Mouse (Mus musculus): ENCODE data around the gene Cand1. TPM values are rescaled to one million over a fixed set of nuclear protein-coding genes. Genes with fewer than 3 reads are reported as not detected.

Gene Cand1
- polyA plus RNA-seq, 1 experiment = 27.1 TPM

DNA sequence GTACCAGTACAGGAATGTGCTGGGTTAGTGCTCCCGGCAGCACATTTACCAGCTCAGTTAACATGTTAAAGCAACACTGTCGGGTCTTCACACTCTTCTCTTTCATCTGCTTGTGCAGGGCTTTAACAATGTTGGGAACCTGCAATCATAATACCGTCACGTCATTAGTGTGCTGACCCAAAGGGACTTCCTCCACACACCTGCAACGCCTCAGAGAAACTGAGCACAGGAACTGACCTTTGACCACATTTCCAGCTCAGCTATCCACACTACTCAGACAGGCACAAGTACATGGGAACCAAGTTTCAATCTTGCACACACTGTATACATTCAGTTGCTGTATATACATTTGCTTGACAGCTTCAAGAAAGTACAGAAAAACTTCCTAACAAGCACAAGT is 27.4 kb downstream of the Cand1 start:
- Histone ChIP-seq H3K4me3 (ENCODE audit: insufficient read depth, low read depth, low read length) (no peak overlapping the region), H3K36me3 (ENCODE audit: control insufficient read depth, insufficient read depth, low read length) (peaks cover 18% of the 10 kb centered on the region), H3K27ac (ENCODE audit: insufficient read depth, low read depth, low read length) (no peak overlapping the region), H3K27me3 (replicated peaks; ENCODE audit: control insufficient read depth, insufficient read depth, low read length) (no peaks in the 10 kb centered on the region), H3K4me1 (ENCODE audit: control insufficient read depth, insufficient read depth, low read length) (no peaks in the 10 kb centered on the region; the same call in 1 of the 2 replicates)
- WGBS = 42% methylated on average over 5 of the region's 5 CpGs
- DNase-seq = peak; percentile 44
- TF ChIP-seq POLR2A (IDR thresholded peaks at IDR 0.05; ENCODE audit: low read depth, low read length) (no peak), CTCF (conservative IDR thresholded peaks at IDR 0.05; ENCODE audit: insufficient read depth, insufficient read length, low read depth, low read length) (no peak)

DNA sequence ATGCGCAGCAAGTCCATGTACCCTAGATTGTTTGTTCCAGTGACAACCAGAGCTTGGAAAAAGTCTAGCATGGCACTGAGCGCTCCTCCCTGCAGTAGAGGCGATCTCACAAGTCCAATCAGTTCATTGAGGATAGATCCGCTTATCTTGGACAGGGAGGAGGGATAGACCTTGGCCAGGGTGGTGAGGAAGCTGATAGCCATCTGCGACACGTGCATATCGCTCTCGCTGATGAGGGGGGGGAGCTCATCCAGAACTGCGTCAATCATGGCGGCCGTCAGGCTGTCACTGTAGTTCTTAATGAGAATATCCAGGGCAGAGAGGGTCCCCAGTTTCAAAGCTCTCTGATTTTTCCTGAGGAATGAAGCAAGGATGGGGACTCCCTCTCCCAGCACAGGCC is 28.6 kb downstream of the Cand1 start:
- no peaks in the 10 kb centered on the region; the same call in 1 of the 2 replicates for H3K4me1 ChIP-seq (ENCODE audit: control insufficient read depth, insufficient read depth, low read length)
- WGBS = 87% methylated on average over 11 of the region's 11 CpGs
- no peak overlapping the region for H3K27ac ChIP-seq (ENCODE audit: insufficient read depth, low read depth, low read length)
- no peak for TF ChIP-seq POLR2A (IDR thresholded peaks at IDR 0.05; ENCODE audit: low read depth, low read length)
- TF ChIP-seq CTCF (conservative IDR thresholded peaks at IDR 0.05; ENCODE audit: insufficient read depth, insufficient read length, low read depth, low read length) = no peak
- H3K4me3 ChIP-seq (ENCODE audit: insufficient read depth, low read depth, low read length) = no peak overlapping the region
- no peaks in the 10 kb centered on the region for H3K27me3 ChIP-seq (replicated peaks; ENCODE audit: control insufficient read depth, insufficient read depth, low read length)
- peaks cover 17% of the 10 kb centered on the region for H3K36me3 ChIP-seq (ENCODE audit: control insufficient read depth, insufficient read depth, low read length)
- DNase-seq = no peak

DNA sequence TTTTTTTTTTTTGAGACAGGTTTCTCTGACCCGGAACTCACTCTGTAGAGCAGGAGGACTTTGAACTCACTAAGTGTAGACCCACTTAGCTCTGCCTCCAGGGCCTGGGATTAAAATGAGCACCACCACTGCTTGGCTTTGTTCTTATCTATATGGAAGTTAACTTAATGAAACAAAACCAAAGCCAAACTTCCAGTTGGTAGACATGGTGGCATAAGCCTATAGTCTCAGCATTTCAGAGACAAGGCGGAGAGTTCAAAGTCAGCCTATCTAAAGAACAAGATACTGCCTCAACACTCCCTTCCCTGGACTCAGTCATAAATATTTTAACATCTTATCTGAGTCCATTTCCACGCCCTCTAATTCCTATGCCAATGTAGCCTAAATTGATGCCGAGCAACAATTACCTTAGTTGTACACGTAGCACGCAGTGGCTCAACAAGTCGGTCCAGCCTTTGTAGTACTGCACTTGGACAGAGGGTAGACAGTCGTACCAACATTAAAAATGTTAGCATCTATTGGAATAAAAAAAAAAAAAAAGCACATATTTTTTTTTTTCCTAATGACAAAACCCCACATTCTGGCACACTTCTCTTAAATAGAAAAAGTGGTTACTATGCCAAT is 33.4 kb downstream of the Cand1 start:
- Histone ChIP-seq H3K36me3 (ENCODE audit: control insufficient read depth, insufficient read depth, low read length) (peaks cover 18% of the 10 kb centered on the region), H3K27ac (ENCODE audit: insufficient read depth, low read depth, low read length) (no peak overlapping the region), H3K4me3 (ENCODE audit: insufficient read depth, low read depth, low read length) (no peak overlapping the region), H3K27me3 (replicated peaks; ENCODE audit: control insufficient read depth, insufficient read depth, low read length) (no peaks in the 10 kb centered on the region), H3K4me1 (ENCODE audit: control insufficient read depth, insufficient read depth, low read length) (0 out of 2 replicates have a peak, but pooled peaks cover 5% of the 10 kb centered on the region)
- TF ChIP-seq CTCF (conservative IDR thresholded peaks at IDR 0.05; ENCODE audit: insufficient read depth, insufficient read length, low read depth, low read length) (no peak), POLR2A (IDR thresholded peaks at IDR 0.05; ENCODE audit: low read depth, low read length) (no peak)
- 89% methylated on average over 8 of the region's 8 CpGs for WGBS
- peak; percentile 26 for DNase-seq

DNA sequence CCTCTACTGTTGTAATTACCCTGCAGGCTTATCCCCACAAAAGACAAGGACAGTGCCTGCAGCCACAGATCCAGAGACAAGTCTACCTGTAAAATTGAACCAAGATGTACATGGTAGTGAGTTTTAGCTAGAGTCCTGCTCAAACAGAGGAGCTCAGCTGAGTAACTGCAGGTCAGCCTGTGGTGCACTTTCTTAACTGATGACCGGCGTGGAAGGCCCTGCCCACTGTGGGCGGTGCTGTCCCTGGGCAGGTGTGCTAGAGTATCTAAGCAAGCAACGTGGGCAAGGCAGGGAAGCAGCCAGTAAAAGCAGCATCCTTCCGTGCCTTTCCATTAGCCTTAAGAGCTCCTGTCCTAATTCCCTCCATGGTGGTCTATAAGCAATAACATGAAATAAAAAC is 34.6 kb downstream of the Cand1 start:
- TF ChIP-seq POLR2A (IDR thresholded peaks at IDR 0.05; ENCODE audit: low read depth, low read length) (no peak), CTCF (conservative IDR thresholded peaks at IDR 0.05; ENCODE audit: insufficient read depth, insufficient read length, low read depth, low read length) (no peak)
- peak; percentile 46 for DNase-seq
- Histone ChIP-seq H3K27me3 (replicated peaks; ENCODE audit: control insufficient read depth, insufficient read depth, low read length) (no peaks in the 10 kb centered on the region), H3K27ac (ENCODE audit: insufficient read depth, low read depth, low read length) (no peak overlapping the region), H3K4me1 (ENCODE audit: control insufficient read depth, insufficient read depth, low read length) (0 out of 2 replicates have a peak, but pooled peaks cover 5% of the 10 kb centered on the region), H3K4me3 (ENCODE audit: insufficient read depth, low read depth, low read length) (no peak overlapping the region), H3K36me3 (ENCODE audit: control insufficient read depth, insufficient read depth, low read length) (peaks cover 18% of the 10 kb centered on the region)
- WGBS = 63% methylated on average over 5 of the region's 5 CpGs

DNA sequence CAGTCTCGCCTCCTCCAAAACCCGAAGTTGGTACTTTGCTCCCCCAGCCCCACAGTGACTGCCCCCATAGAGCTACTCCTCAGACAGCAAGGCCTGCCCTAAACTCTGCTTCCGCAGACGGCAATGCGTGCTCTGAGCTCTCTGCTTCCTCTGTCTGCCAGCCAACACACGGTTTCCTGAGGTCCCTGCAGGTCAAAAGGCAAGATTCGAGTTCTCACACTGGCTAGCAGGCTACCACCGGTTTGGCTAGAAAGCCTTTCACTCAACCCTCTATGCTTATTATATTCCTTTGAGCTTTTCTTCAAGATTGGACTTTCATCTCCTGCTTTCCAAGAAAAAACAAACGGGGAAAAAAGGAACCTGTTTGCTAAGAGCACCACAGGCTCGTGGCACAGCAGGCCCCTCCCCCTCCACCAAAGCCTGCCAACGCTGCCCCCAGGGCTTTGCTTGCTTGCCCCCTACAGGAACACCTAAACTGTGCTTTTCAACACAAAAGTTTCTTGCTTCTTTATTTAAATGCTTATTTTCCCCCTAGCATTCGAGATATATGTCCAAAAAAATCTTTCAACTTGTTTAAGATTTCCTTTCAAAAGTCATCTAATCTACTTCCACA is 35.4 kb downstream of the Cand1 start:
- Histone ChIP-seq H3K36me3 (ENCODE audit: control insufficient read depth, insufficient read depth, low read length) (peaks cover 15% of the 10 kb centered on the region), H3K4me1 (ENCODE audit: control insufficient read depth, insufficient read depth, low read length) (0 out of 2 replicates have a peak, but pooled peaks cover 5% of the 10 kb centered on the region), H3K27ac (ENCODE audit: insufficient read depth, low read depth, low read length) (no peak overlapping the region), H3K27me3 (replicated peaks; ENCODE audit: control insufficient read depth, insufficient read depth, low read length) (no peaks in the 10 kb centered on the region), H3K4me3 (ENCODE audit: insufficient read depth, low read depth, low read length) (no peak overlapping the region)
- peak; percentile 78 for DNase-seq
- 38% methylated on average over 12 of the region's 12 CpGs for WGBS
- TF ChIP-seq CTCF (conservative IDR thresholded peaks at IDR 0.05; ENCODE audit: insufficient read depth, insufficient read length, low read depth, low read length) (no peak), POLR2A (IDR thresholded peaks at IDR 0.05; ENCODE audit: low read depth, low read length) (no peak)

DNA sequence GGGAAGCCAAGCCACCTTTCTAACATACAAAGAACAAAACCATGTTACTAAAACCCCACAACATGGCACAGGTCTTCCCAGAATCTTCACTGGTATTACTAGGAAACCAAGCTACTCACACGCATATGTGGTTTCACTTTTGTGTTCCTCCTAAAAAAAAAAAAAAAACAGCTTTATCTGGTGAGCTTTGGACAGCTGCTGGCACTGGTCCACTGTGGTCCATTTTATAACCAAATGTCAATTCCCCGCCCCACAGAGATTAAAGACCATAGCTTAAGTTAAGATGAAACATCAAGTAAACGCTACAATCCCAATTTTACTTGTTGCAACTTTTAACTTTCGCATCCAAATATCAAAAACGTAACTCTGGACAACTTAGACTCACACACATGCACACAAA is 40.0 kb downstream of the Cand1 start:
- Histone ChIP-seq H3K27me3 (replicated peaks; ENCODE audit: control insufficient read depth, insufficient read depth, low read length) (no peaks in the 10 kb centered on the region), H3K36me3 (ENCODE audit: control insufficient read depth, insufficient read depth, low read length) (peaks cover 5% of the 10 kb centered on the region), H3K27ac (ENCODE audit: insufficient read depth, low read depth, low read length) (no peak overlapping the region), H3K4me1 (ENCODE audit: control insufficient read depth, insufficient read depth, low read length) (0 out of 2 replicates have a peak, but pooled peaks cover 5% of the 10 kb centered on the region), H3K4me3 (ENCODE audit: insufficient read depth, low read depth, low read length) (no peak overlapping the region)
- no peak for DNase-seq
- TF ChIP-seq POLR2A (IDR thresholded peaks at IDR 0.05; ENCODE audit: low read depth, low read length) (no peak), CTCF (conservative IDR thresholded peaks at IDR 0.05; ENCODE audit: insufficient read depth, insufficient read length, low read depth, low read length) (no peak)
- 90% methylated on average over 5 of the region's 5 CpGs for WGBS

DNA sequence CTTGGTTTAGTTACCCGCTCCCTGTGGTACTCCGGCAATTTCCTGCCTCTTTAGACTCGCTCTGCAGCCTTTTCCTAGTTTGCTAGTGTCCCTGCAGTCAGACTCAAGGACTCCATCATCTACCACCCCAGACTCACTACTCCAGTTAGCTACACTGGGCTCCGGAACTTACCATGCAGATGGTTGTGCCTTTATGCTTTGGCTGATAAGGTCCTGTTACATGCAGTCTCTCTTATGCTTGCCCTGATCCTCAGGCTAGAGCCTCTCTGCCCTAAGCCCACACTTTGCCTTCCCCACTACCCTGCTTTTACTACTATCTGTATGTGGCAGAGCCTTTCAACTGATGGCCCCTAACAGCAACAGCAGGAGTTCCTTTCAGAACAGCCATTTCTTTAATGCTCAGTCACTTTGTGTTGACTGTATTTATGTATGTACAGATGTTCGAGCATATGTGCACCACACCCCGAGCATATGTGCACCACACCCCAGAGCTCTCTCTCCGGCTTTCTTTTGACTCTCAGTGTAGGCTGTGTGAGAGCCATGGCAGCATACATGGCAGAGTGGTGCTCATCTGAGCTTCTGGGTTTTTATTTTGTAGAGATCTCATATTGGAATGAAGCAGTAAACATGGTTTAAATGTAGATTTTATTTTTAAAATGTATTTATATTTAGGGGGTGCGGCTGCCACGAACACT is 41.5 kb downstream of the Cand1 start:
- Histone ChIP-seq H3K27ac (ENCODE audit: insufficient read depth, low read depth, low read length) (no peak overlapping the region), H3K36me3 (ENCODE audit: control insufficient read depth, insufficient read depth, low read length) (peaks cover 5% of the 10 kb centered on the region), H3K4me1 (ENCODE audit: control insufficient read depth, insufficient read depth, low read length) (no peaks in the 10 kb centered on the region), H3K27me3 (replicated peaks; ENCODE audit: control insufficient read depth, insufficient read depth, low read length) (no peaks in the 10 kb centered on the region), H3K4me3 (ENCODE audit: insufficient read depth, low read depth, low read length) (no peak overlapping the region)
- DNase-seq = no peak
- TF ChIP-seq CTCF (conservative IDR thresholded peaks at IDR 0.05; ENCODE audit: insufficient read depth, insufficient read length, low read depth, low read length) (no peak), POLR2A (IDR thresholded peaks at IDR 0.05; ENCODE audit: low read depth, low read length) (no peak)
- WGBS = 95% methylated on average over 9 of the region's 9 CpGs

Data from kidney, adult 2 months (tissue).